Mouse (Mus musculus) forebrain, embryonic 16.5 days (tissue): ENCODE data around the gene Nxn. TPM values are rescaled to one million over a fixed set of nuclear protein-coding genes. Genes with fewer than 3 reads are reported as not detected.
A peak's percentile ranks its signal among the peaks of the same experiment; 100 is the strongest.

Source experiments
- ATAC-seq: fragments of 200-750 bp; cut with Nextera tagmentation; 2 replicates; pipeline ENCODE4 v1.8.0; 2017; ENCODE audit warnings: mild to moderate bottlenecking, moderate library complexity
- H3K27ac ChIP-seq: fragments of 300-500 bp; sonication (generic); 2 replicates; pipeline ENCODE4 v1.5.1; 2014; ENCODE audit warnings: low read length, control low read depth
- H3K27me3 ChIP-seq: fragments of 300-500 bp; sonication (generic); replicated peaks from 2 replicates; pipeline ENCODE4 v1.6.1; 2014; ENCODE audit warnings: low read length; ENCODE audit not compliant: control insufficient read depth, insufficient read depth
- H3K36me3 ChIP-seq: fragments of 300-500 bp; sonication (generic); 2 replicates; pipeline ENCODE4 v1.6.1; 2014; ENCODE audit not compliant: control insufficient read depth, insufficient read depth
- H3K4me1 ChIP-seq: fragments of 300-500 bp; sonication (generic); replicated peaks from 2 replicates; pipeline ENCODE4 v1.6.1; 2014; ENCODE audit warnings: low read length; ENCODE audit not compliant: control insufficient read depth, insufficient read depth
- H3K4me2 ChIP-seq: fragments of 300-500 bp; sonication (generic); 2 replicates; pipeline ENCODE4 v1.6.1; 2014; ENCODE audit warnings: mild to moderate bottlenecking, low read length, control low read depth
- H3K4me3 ChIP-seq: fragments of 300-500 bp; sonication (generic); replicated peaks from 2 replicates; pipeline ENCODE4 v1.5.1; 2014; ENCODE audit warnings: mild to moderate bottlenecking, low read length, control low read depth
- H3K9ac ChIP-seq: fragments of 300-500 bp; sonication (generic); replicated peaks from 2 replicates; pipeline ENCODE4 v1.6.1; 2014; ENCODE audit warnings: low read depth, low read length, control low read depth
- H3K9me3 ChIP-seq: fragments of 300-500 bp; sonication (generic); 2 replicates; pipeline ENCODE4 v1.6.1; 2016; ENCODE audit warnings: low read length; ENCODE audit not compliant: control insufficient read depth
- WGBS: fragments of 180-500 bp; shearing (Covaris S2); extraction: QIAGEN DNeasy Blood & Tissue Kit; methylation state at CpG from one replicate; pipeline ENCODE4 v1.1.7; 2014; 5-methylcytosine and 5-hydroxymethylcytosine counted together
- polyA plus RNA-seq: library from polyadenylated mRNA; unstranded; fragments of >200 nt; fragmentation: Nextera tagmentation; extraction: Ambion mirVana; gene quantifications from 2 replicates; pipeline ENCODE4 v1.2.1, GENCODE M21; 2015

Nxn gene
- polyA plus RNA-seq, 1 experiment from 2014 or later: 14.5 TPM

DNA sequence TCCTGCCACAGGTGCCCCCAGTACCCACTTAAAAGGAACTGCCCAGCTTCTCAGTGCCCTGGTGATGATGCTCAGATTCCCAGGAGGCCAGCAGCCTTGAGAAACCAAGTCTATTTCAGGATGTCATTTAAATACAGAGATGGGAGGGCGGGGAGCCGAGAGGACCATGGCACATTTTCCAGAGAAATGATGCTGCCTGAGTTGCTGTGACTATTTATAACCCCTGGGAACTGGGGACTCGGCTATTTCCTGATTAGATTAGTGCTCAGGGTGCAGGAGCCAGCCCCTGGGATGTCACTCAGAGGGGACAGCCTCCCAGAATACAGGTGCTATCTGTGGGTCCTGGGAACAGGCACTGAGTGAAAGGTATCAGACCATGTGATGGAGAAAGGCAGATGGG is 28.8 kb upstream of the Nxn start:
- WGBS: 85% methylated on average over 3 of the region's 3 CpGs
- Histone ChIP-seq H3K4me2 (no peak overlapping the region), H3K9me3 (no peaks in the 10 kb centered on the region), H3K9ac (no peak overlapping the region), H3K4me1 (peaks cover 3% of the 10 kb centered on the region; the same call in 1 of the 2 replicates), H3K36me3 (0 out of 2 replicates have a peak, but pooled peaks cover under 1% of the 10 kb centered on the region), H3K27me3 (no peaks in the 10 kb centered on the region), H3K4me3 (no peak overlapping the region), H3K27ac (no peak overlapping the region)
- no peak for ATAC-seq

DNA sequence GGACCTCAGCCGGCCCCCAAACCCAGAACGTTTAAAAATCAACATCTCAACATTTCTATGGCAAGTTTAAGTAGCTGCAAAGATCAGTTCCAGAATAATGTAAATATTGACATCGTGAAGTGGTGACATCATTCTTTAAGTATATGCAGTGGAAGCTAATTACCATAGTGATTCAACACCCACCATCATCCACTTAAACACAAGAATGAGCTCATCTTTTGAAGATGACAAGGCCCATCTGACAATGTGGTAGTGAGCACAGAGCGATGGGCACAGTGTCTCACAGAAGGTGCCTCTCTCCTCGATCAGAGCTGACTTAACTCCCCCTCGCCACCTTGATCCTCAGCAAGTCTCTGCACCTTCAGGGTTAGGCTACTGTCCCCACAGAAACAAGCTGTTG is 26.8 kb upstream of the Nxn start:
- Histone ChIP-seq H3K36me3 (peaks cover 5% of the 10 kb centered on the region), H3K27ac (no peak overlapping the region), H3K9me3 (no peaks in the 10 kb centered on the region), H3K9ac (no peak overlapping the region), H3K4me1 (peaks cover 3% of the 10 kb centered on the region; the same call in 1 of the 2 replicates), H3K27me3 (no peaks in the 10 kb centered on the region), H3K4me2 (no peak overlapping the region), H3K4me3 (no peak overlapping the region)
- ATAC-seq: 0 out of 2 replicates have a peak, but pooled peaks have one; percentile 8
- 50% methylated on average over 6 of the region's 6 CpGs for WGBS

DNA sequence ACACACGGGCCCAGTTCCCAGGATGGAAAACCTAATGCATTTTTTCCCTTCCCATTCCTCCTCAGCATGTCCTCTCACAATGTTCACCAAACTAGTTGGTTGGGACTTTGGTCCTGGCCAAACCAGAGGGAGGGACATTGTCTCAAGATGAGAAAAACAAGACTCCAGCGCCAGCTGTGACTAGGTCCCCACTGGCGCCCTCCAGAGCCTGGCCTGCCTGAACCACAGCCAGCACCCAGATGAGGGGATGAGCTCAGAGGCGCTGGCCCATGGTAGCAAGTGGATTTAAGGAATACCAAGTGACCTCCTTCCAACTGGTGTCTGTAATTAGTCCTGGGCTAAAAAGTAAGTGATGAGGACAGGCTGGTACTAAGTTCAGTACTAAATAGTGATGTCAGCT is 22.0 kb upstream of the Nxn start:
- peaks cover 28% of the 10 kb centered on the region for H3K36me3 ChIP-seq

DNA sequence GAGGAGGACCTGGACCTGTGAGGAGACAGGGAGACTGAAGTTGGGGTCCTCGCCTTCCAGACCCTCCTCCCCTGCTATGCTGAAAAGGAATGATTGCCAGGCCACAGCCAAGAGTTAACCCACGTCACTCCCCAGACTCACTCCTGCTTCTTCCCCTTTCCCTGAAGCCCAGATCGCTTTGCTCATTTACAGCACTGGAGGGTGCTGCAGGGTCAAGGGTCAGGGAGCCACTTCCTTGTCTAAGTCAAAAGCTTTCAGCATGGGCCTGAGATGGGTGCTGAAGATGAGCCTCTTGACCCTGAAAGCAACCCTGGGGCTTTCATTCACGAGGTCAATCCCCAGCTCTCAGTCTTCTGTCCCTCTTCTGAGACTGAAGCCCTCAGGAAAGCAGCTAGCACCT is 20.2 kb upstream of the Nxn start:
- Histone ChIP-seq H3K4me1 (no peaks in the 10 kb centered on the region; the same call in 1 of the 2 replicates), H3K4me2 (no peak overlapping the region), H3K4me3 (no peak overlapping the region), H3K9me3 (no peaks in the 10 kb centered on the region), H3K27me3 (no peaks in the 10 kb centered on the region), H3K27ac (no peak overlapping the region), H3K9ac (no peak overlapping the region), H3K36me3 (peaks cover 31% of the 10 kb centered on the region)
- 69% methylated on average over 4 of the region's 4 CpGs for WGBS
- ATAC-seq: no peak

More for the DNA sequence above, 22.0 kb upstream of the Nxn start:
- ATAC-seq: no peak
- Histone ChIP-seq H3K27me3 (no peaks in the 10 kb centered on the region), H3K27ac (no peak overlapping the region), H3K9ac (no peak overlapping the region), H3K4me1 (peaks cover 1% of the 10 kb centered on the region; the same call in 1 of the 2 replicates), H3K9me3 (no peaks in the 10 kb centered on the region), H3K4me2 (no peak overlapping the region), H3K4me3 (no peak overlapping the region)
- 73% methylated on average over 4 of the region's 4 CpGs for WGBS

DNA sequence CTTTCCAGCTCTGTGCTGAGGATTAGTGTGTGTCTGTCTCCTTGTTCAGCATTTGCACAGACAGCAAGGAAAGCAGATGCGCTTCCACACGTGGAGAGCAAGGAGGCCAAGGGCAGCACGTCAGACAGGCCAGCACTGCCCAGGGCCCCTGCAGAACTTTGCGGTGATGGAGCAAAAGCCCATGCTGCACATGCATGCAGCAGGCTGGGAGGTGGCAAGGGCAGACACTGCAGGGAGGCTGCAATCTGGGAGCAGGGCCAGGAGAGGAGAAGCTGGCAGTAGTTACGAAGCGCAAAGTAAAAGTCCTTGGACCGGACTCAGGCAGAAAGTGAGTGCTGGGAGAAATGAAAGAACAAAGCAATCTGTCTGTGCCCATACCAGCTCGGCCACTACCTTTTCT is 19.5 kb upstream of the Nxn start:
- Histone ChIP-seq H3K36me3 (peaks cover 33% of the 10 kb centered on the region), H3K4me2 (no peak overlapping the region), H3K9me3 (no peaks in the 10 kb centered on the region), H3K27ac (peak overlapping the region; percentile 20; the same call in 1 of the 2 replicates), H3K9ac (no peak overlapping the region), H3K27me3 (no peaks in the 10 kb centered on the region), H3K4me3 (no peak overlapping the region), H3K4me1 (peaks cover 3% of the 10 kb centered on the region; the same call in 1 of the 2 replicates)
- ATAC-seq: peak; percentile 32; the same call in 1 of the 2 replicates
- 54% methylated on average over 8 of the region's 8 CpGs for WGBS

DNA sequence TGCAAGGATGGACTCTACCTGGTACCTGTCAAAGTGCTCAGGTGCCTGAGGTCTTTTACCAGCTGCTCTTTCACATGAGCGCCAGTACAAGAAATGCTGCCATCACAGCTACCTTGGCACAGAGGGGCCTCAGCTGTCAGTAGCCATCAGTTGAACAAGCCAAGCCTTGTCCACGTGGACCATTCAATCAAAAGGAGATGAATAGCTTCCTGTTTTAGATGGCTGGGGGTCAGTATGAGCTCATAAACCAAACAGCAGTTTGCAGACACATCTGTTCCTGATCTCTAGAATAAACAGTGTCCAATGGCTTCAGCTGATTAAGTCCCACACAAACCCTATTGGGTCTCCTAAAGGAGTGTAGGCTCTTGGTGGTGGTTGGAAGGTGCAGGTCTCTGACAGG is 17.0 kb upstream of the Nxn start:
- H3K27me3 ChIP-seq: no peaks in the 10 kb centered on the region
- H3K4me3 ChIP-seq: no peak overlapping the region
- H3K27ac ChIP-seq: no peak overlapping the region
- H3K4me1 ChIP-seq: peaks cover 3% of the 10 kb centered on the region; the same call in 1 of the 2 replicates
- H3K36me3 ChIP-seq: peaks cover 28% of the 10 kb centered on the region
- no peak overlapping the region for H3K9ac ChIP-seq
- ATAC-seq: no peak
- WGBS: 69% methylated on average over 2 of the region's 2 CpGs
- no peak overlapping the region for H3K4me2 ChIP-seq
- no peaks in the 10 kb centered on the region for H3K9me3 ChIP-seq

DNA sequence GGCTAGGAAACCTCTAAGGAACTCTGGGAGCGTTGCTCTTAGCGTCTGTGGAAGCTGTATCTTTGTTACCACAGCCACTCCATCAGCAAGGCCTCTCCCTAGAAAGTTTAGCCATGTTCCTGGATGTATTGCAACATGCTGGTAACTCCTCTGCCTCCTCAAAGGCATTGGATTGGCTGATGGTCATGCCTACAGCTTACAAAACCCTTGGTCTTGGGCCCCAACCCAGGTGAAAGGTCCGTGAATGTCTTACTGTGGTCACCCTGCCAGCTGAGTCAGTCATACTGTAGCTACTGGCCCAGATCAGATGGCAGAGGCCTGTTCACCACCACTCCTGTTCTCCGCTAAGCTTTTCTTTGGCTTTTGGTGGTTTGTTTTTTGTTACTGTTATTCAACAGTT is 16.1 kb upstream of the Nxn start:
- WGBS: 83% methylated on average over 4 of the region's 4 CpGs
- ATAC-seq: no peak
- peaks cover 28% of the 10 kb centered on the region for H3K36me3 ChIP-seq

DNA sequence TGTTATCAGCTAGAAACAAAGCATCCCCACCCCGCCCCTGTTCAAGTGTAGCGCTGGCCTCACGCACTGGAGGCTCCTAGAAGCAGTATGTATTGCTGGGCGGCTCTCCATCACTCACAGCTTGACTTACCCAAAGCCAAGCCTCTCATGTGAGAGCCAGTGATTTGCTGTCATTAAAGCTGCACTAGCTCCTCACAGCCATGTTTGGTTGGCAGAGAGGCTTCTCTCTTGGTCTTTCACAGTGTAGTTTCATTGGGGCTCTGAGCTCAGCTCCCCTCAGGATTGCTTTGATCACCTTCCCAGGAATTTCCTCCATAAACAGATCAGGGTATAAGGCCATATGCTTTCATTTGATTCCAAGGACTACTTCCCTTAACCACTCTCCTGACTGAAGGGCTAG is 14.3 kb upstream of the Nxn start:
- H3K36me3 ChIP-seq: peaks cover 17% of the 10 kb centered on the region
- peak; percentile 46; the same call in 1 of the 2 replicates for ATAC-seq
- H3K4me1 ChIP-seq: peaks cover 8% of the 10 kb centered on the region
- H3K4me3 ChIP-seq: no peak overlapping the region
- no peaks in the 10 kb centered on the region for H3K27me3 ChIP-seq
- H3K27ac ChIP-seq: no peak overlapping the region
- 74% methylated on average over 4 of the region's 4 CpGs for WGBS
- H3K4me2 ChIP-seq: no peak overlapping the region
- H3K9ac ChIP-seq: no peak overlapping the region
- no peaks in the 10 kb centered on the region for H3K9me3 ChIP-seq

More for the DNA sequence above, 16.1 kb upstream of the Nxn start:
- Histone ChIP-seq H3K27ac (no peak overlapping the region), H3K4me3 (no peak overlapping the region), H3K9ac (no peak overlapping the region), H3K27me3 (no peaks in the 10 kb centered on the region), H3K9me3 (no peaks in the 10 kb centered on the region), H3K4me1 (peaks cover 3% of the 10 kb centered on the region; the same call in 1 of the 2 replicates), H3K4me2 (no peak overlapping the region)

DNA sequence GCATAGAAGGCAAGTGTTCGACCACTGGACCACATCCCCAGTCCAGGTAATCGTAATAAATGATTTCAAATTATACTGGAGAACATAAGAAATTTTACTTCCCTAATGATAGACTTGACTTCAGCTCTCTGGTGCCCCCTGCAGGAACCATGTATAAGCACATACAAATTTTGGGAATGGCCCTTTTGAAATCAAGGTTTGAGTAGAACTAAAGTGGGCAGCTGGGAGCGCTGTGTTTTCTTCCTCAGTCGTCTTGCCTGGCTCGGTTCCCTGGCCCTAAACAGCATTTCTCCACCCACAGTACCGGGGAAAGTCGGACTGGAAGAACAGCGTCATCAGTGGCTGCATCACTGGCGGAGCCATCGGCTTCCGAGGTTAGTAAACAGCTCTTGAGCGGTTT is 11.9 kb upstream of the Nxn start:
- Histone ChIP-seq H3K36me3 (peaks cover 6% of the 10 kb centered on the region; the same call in 1 of the 2 replicates), H3K4me1 (peaks cover 15% of the 10 kb centered on the region), H3K27ac (no peak overlapping the region), H3K9ac (no peak overlapping the region), H3K4me3 (no peak overlapping the region), H3K9me3 (no peaks in the 10 kb centered on the region), H3K27me3 (no peaks in the 10 kb centered on the region), H3K4me2 (no peak overlapping the region)
- ATAC-seq: no peak
- WGBS: 68% methylated on average over 12 of the region's 12 CpGs
